Mouse (Mus musculus): ENCODE results near the gene Foxo4.

DNA sequence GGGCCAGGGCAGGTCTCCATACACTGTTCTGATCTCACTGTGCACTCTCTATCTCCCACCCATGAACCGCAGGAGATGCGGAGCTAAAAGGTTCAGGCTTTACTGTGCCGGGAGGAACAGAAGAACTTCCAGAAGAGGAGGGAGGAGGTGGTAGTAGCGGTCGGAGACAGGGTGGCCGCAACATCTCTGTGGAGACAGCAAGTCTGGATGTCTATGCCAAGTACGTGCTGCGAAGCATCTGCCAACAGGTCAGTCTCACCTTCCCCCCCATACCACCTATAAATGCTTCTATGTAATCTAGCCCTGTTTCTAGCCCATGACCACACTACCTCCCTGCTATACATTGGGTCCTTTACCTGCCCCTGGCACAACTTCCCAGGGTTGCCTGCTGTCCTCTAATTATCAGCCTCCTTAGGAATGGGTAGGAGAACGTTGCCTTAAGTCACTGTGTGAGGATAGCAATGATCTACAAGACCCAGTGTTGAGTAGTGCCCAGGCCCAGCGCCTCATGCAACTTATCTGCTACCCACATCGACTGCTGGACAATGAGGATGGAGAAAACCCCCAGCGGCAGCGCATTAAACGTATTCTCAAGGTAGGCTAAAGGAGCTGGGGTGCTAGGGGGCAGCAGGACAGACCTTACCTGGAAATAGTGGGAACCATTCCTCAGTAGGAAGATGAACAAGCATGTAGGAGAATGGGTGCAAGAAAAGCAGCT is 31.8 kb downstream of the Foxo4 start:
- TF ChIP-seq POLR2A (IDR thresholded peaks at IDR 0.05; ENCODE audit: borderline replicate concordance, control insufficient read depth, low read depth, low read length) (no peak), CTCF (IDR thresholded peaks at IDR 0.05; ENCODE audit: control insufficient read depth, insufficient read depth, low read length) (no peak)
